Comparison of ENCODE assay signal across 22 mouse cellular contexts in the genomic region with DNA sequence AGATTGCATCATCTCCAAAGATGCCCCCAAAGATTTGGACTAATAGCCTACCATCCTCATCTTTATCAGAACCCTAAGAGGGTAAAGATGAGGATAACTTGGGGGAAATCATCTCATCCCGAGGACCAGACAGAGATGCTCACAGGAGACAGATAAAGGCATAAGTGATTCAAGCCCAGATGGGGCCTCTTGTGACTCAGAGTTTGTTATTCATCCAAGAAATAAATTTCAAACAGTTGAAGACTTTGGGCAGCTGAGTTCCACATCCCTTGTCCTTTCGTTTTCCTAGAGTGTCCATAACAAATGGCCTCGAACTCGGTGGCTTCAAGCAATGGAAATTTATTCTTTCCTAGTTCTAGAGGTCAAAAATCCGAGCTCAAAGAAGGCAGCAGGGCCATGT.
"Had no signal": no experiment of that assay in that cellular context is flagged by ENCODE, and none has a peak within 500 bp of the region (broad histone marks: within the 10 kb centered on the region; RNA-seq: fewer than 3 reads in every experiment).

No protein-coding gene starts in this region.

- H3K27me3 ChIP-seq: kidney, embryonic 15.5 days; limb, embryonic 12.5 days; limb, embryonic 15.5 days; midbrain, embryonic 12.5 days; midbrain, embryonic 15.5 days; neural tube, embryonic 13.5 days; stomach, embryonic 15.5 days had no signal

- H3K4me2 ChIP-seq: kidney, embryonic 15.5 days; limb, embryonic 12.5 days; limb, embryonic 15.5 days; liver, embryonic 11.5 days; lung, embryonic 14.5 days; midbrain, embryonic 12.5 days; midbrain, embryonic 15.5 days; neural tube, embryonic 13.5 days; stomach, embryonic 15.5 days had no signal

- DNase-seq: kidney, adult 2 months; kidney, postnatal 14 days; kidney, postnatal 4 days; layer of hippocampus, adult 9-11 months; layer of hippocampus, postnatal 36 days; left cerebral cortex, postnatal 4 days; liver, postnatal 0 days; lung, embryonic 14.5 days; right cerebral cortex, postnatal 25 days; spleen, adult 18-20 months; thymus, adult 18-20 months; thymus, postnatal 36 days had no signal

- H3K4me3 ChIP-seq: kidney, embryonic 15.5 days; limb, embryonic 12.5 days; limb, embryonic 15.5 days; midbrain, embryonic 12.5 days; midbrain, embryonic 15.5 days; neural tube, embryonic 13.5 days; stomach, embryonic 15.5 days had no signal

- H3K36me3 ChIP-seq: kidney, embryonic 15.5 days; limb, embryonic 12.5 days; limb, embryonic 15.5 days; midbrain, embryonic 12.5 days; midbrain, embryonic 15.5 days; neural tube, embryonic 13.5 days; stomach, embryonic 15.5 days had no signal

- ATAC-seq: intestine, postnatal 0 days; liver, postnatal 0 days; lung, postnatal 0 days; midbrain, embryonic 15.5 days had no signal
